8 mouse cellular contexts compared by ENCODE assay signal in genomic region chr9:59751066-59751581, GRCm38 (mm10). TPM values are rescaled to one million over a fixed set of nuclear protein-coding genes. Genes with fewer than 3 reads are reported as not detected.
DNase-seq lines count a peak whose midpoint lies in the region; ATAC-seq and TF ChIP-seq lines count a peak whose summit lies in the region.

No protein-coding gene starts in this region.

- under 1% methylated on average over 42 of the region's 49 CpGs for WGBS in heart, embryonic 14.5 days
- under 1% methylated on average over 41 of the region's 49 CpGs for WGBS in kidney, postnatal 0 days
- WGBS in liver, postnatal 0 days (ENCODE audit: insufficient replicate concordance): under 1% methylated on average over 30 of the region's 49 CpGs
- 0% methylated on average over 33 of the region's 49 CpGs for WGBS in neural tube, embryonic 15.5 days

- no peak for TF ChIP-seq EP300 in liver, postnatal 0 days (IDR thresholded peaks at IDR 0.05; ENCODE audit: low read depth)

- H3K27ac ChIP-seq in heart, embryonic 14.5 days (replicated peaks in 1 of 2; ENCODE audit: control insufficient read depth in 1 of 2, insufficient read depth in 1 of 2, low read depth in 2 of 2, low read length in 2 of 2): peak overlapping the region; percentile 93 to 95
- H3K27ac ChIP-seq in kidney, postnatal 0 days: peak overlapping the region; percentile 98
- H3K27ac ChIP-seq in liver, postnatal 0 days (ENCODE audit: low read depth): peak overlapping the region; percentile 94
- H3K27ac ChIP-seq in neural tube, embryonic 15.5 days (replicated peaks): peak overlapping the region; percentile 95

- H3K4me1 ChIP-seq in heart, embryonic 14.5 days (ENCODE audit: control insufficient read depth in 2 of 2, insufficient read depth in 2 of 2, low read length in 2 of 2): peaks cover 2 to 17% of the 10 kb centered on the region in 2 experiments; a peak in 3 of 4 replicates
- no peaks in the 10 kb centered on the region for H3K4me1 ChIP-seq in kidney, postnatal 0 days (replicated peaks; ENCODE audit: insufficient read depth, low read length)
- peaks cover 20% of the 10 kb centered on the region for H3K4me1 ChIP-seq in liver, postnatal 0 days (ENCODE audit: insufficient read depth)
- H3K4me1 ChIP-seq in neural tube, embryonic 15.5 days: peaks cover 10% of the 10 kb centered on the region

- H3K36me3 ChIP-seq in heart, embryonic 14.5 days (ENCODE audit: control insufficient read depth, insufficient read depth, low read length): no peaks in the 10 kb centered on the region
- no peaks in the 10 kb centered on the region for H3K36me3 ChIP-seq in kidney, postnatal 0 days (ENCODE audit: insufficient read depth, low read length)
- no peaks in the 10 kb centered on the region for H3K36me3 ChIP-seq in liver, postnatal 0 days (replicated peaks; ENCODE audit: insufficient read depth, low read length)
- H3K36me3 ChIP-seq in neural tube, embryonic 15.5 days: no peaks in the 10 kb centered on the region

- no peak for TF ChIP-seq CTCF in kidney, postnatal 0 days (IDR thresholded peaks at IDR 0.05; ENCODE audit: low read depth)
- no peak for TF ChIP-seq CTCF in liver, postnatal 0 days (IDR thresholded peaks at IDR 0.05; ENCODE audit: low read depth)

- peak; percentile 83 for ATAC-seq in erythroblast, adult 5-6 weeks (replicated peaks; ENCODE audit: low FRiP score, poor library complexity, severe bottlenecking)
- peak; percentile 94 for ATAC-seq in heart, embryonic 14.5 days (ENCODE audit: insufficient number of reproducible peaks, insufficient read depth, low FRiP score, low read depth)
- peak; percentile 94 for ATAC-seq in kidney, postnatal 0 days (replicated peaks; ENCODE audit: low FRiP score, low read depth)
- ATAC-seq in liver, postnatal 0 days: peak; percentile 91
- peak; percentile 92 for ATAC-seq in neural tube, embryonic 15.5 days (ENCODE audit: low FRiP score)

- peak; percentile 83 for DNase-seq in 416B (ENCODE audit: low read depth)
- peak; percentile 83 for DNase-seq in adipocyte (ENCODE audit: low spot score)
- DNase-seq in kidney, postnatal 0 days (ENCODE audit: low spot score): peak; percentile 92
- peak; percentile 92 for DNase-seq in liver, postnatal 0 days
- DNase-seq in thymus, postnatal 0 days (ENCODE audit: low spot score): peak; percentile 66

- H3K4me3 ChIP-seq in heart, embryonic 14.5 days (ENCODE audit: control insufficient read depth in 1 of 2, insufficient read depth in 1 of 2, low read depth in 1 of 2, low read length in 2 of 2): peak overlapping the region; percentile 87 to 93
- peak overlapping the region; percentile 83 for H3K4me3 ChIP-seq in kidney, postnatal 0 days (replicated peaks; ENCODE audit: low read depth, low read length)
- H3K4me3 ChIP-seq in liver, postnatal 0 days (ENCODE audit: low read depth, low read length): peak overlapping the region; percentile 93
- H3K4me3 ChIP-seq in neural tube, embryonic 15.5 days (replicated peaks): peak overlapping the region; percentile 96

- H3K4me2 ChIP-seq in heart, embryonic 14.5 days (ENCODE audit: low read length): peak overlapping the region; percentile 92
- peak overlapping the region; percentile 75 for H3K4me2 ChIP-seq in kidney, postnatal 0 days (ENCODE audit: low read length)
- peak overlapping the region; percentile 97 for H3K4me2 ChIP-seq in liver, postnatal 0 days (ENCODE audit: low read depth, low read length)
- peak overlapping the region; percentile 68 for H3K4me2 ChIP-seq in neural tube, embryonic 15.5 days

- H3K9ac ChIP-seq in heart, embryonic 14.5 days (ENCODE audit: low read length): peak overlapping the region; percentile 85
- peak overlapping the region; percentile 89 for H3K9ac ChIP-seq in kidney, postnatal 0 days (ENCODE audit: low read depth, low read length)
- peak overlapping the region; percentile 87 for H3K9ac ChIP-seq in liver, postnatal 0 days (replicated peaks)
- H3K9ac ChIP-seq in neural tube, embryonic 15.5 days (replicated peaks): peak overlapping the region; percentile 81

- no peaks in the 10 kb centered on the region for H3K9me3 ChIP-seq in heart, embryonic 14.5 days (ENCODE audit: control insufficient read depth, low read length)
- H3K9me3 ChIP-seq in kidney, postnatal 0 days (replicated peaks; ENCODE audit: low read length): no peaks in the 10 kb centered on the region
- H3K9me3 ChIP-seq in liver, postnatal 0 days (ENCODE audit: low read length): no peaks in the 10 kb centered on the region
- no peaks in the 10 kb centered on the region for H3K9me3 ChIP-seq in neural tube, embryonic 15.5 days (replicated peaks)

- H3K27me3 ChIP-seq in heart, embryonic 14.5 days (ENCODE audit: control insufficient read depth, insufficient read depth, low read length): no peaks in the 10 kb centered on the region
- no peaks in the 10 kb centered on the region for H3K27me3 ChIP-seq in kidney, postnatal 0 days (ENCODE audit: insufficient read depth, low read length)
- H3K27me3 ChIP-seq in liver, postnatal 0 days (ENCODE audit: insufficient read depth, low read length): no peaks in the 10 kb centered on the region
- H3K27me3 ChIP-seq in neural tube, embryonic 15.5 days (replicated peaks): no peaks in the 10 kb centered on the region

RNA-seq across cellular contexts. Expression of gene Myo9a, which starts 0.4 kb away (rescaled TPM):
- 9.0 and 21.5 TPM in 2 replicates for total RNA-seq in erythroblast, adult 5-6 weeks (2015; ENCODE audit: low replicate concordance)
- total RNA-seq in erythroblast, adult 5-6 weeks (2017; ENCODE audit: low replicate concordance): 8.2 and 13.4 TPM in 2 replicates
- polyA plus RNA-seq in heart, embryonic 14.5 days (2014; fragmentation: Nextera tagmentation; extraction: Ambion mirVana): 12.1 and 12.4 TPM in 2 replicates
- 12.4 and 14.5 TPM in 2 replicates for polyA plus RNA-seq in kidney, postnatal 0 days (2015; fragmentation: Nextera tagmentation; extraction: Ambion mirVana)
- polyA plus RNA-seq in liver, postnatal 0 days (2015; fragmentation: Nextera tagmentation; extraction: Ambion mirVana): 2.7 and 2.9 TPM in 2 replicates
- 21.1 and 23.8 TPM in 2 replicates for polyA plus RNA-seq in neural tube, embryonic 15.5 days (2015; fragmentation: Nextera tagmentation; extraction: Ambion mirVana)
- polyA plus RNA-seq in thymus, postnatal 0 days (2015; fragmentation: Nextera tagmentation; extraction: Ambion mirVana): 3.4 and 4.3 TPM in 2 replicates

RNA-seq across cellular contexts. Expression of gene Senp8, which starts 0.6 kb away (rescaled TPM):
- total RNA-seq in erythroblast, adult 5-6 weeks (2015; ENCODE audit: low replicate concordance): 0.96 and 6.1 TPM in 2 replicates
- 0.26 and 1.3 TPM in 2 replicates for total RNA-seq in erythroblast, adult 5-6 weeks (2017; ENCODE audit: low replicate concordance)
- polyA plus RNA-seq in heart, embryonic 14.5 days (2014; fragmentation: Nextera tagmentation; extraction: Ambion mirVana): 10.9 and 12.6 TPM in 2 replicates
- polyA plus RNA-seq in kidney, postnatal 0 days (2015; fragmentation: Nextera tagmentation; extraction: Ambion mirVana): 8.6 and 9.2 TPM in 2 replicates
- 1.6 and 2.1 TPM in 2 replicates for polyA plus RNA-seq in liver, postnatal 0 days (2015; fragmentation: Nextera tagmentation; extraction: Ambion mirVana)
- 8.4 and 11.3 TPM in 2 replicates for polyA plus RNA-seq in neural tube, embryonic 15.5 days (2015; fragmentation: Nextera tagmentation; extraction: Ambion mirVana)
- 6.6 and 8.6 TPM in 2 replicates for polyA plus RNA-seq in thymus, postnatal 0 days (2015; fragmentation: Nextera tagmentation; extraction: Ambion mirVana)

Comparison
In these comparisons a context has a peak if more than half of its experiments do, and no peak if none do; other contexts are left out.
1. Peak in every context shown above with its lines: DNase-seq, ATAC-seq, H3K4me3 ChIP-seq and H3K27ac ChIP-seq.